Mouse (Mus musculus): ENCODE measurements around the gene Farp1. TPM values are rescaled to one million over a fixed set of nuclear protein-coding genes. Genes with fewer than 3 reads are reported as not detected.
A peak's percentile ranks its signal among the peaks of the same experiment; 100 is the strongest.

Farp1 gene
- polyA plus RNA-seq, 1 experiment from 2014 or later = 35.6 TPM

GRCm38 (mm10) chr14:121093860-121094259, 58.9 kb downstream of the Farp1 start:
- 92% methylated on average over 6 of the region's 6 CpGs for WGBS

DNA sequence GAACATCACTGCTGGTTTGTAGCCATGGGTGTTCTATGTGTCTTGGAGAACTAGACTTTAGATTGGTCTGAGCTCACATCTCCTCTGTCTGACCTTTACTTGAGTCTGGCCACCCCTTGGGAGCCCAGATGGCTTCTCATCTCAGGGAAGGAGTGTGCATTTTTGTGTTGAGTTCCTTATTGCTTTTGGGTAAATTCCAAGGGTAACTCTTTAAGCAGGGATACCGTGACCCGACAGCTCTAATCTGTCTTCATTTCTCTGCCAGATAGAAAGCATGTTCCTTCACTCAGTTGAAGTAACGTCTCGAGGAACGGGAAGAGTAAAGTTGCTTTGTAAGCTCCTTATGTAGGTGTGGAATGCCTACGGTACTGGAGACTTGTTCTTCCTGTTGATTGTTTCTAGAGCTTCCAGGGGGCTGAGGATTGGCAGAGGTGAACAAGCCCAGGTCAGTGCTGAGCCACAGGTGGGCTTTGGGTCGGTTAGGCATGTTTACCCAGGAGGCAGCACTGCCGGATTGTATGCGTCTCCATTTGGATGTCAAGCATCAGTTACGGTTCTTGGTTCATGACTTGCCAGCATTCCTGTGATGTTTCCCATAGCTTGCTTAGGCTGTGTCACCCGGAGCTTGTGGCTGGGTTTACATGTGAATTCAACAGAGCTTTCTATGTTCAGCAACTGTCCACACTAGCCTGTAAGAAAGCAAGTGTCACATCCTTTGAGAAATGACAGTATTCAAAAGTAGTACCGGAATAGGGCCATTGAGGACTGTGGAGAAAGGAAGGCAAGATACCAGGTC, 62.8 kb downstream of the Farp1 start:
- ATAC-seq (replicated peaks) = no peak
- no peak overlapping the region for H3K4me3 ChIP-seq
- no peaks in the 10 kb centered on the region for H3K9me3 ChIP-seq
- H3K27ac ChIP-seq (replicated peaks) = no peak overlapping the region
- WGBS = 86% methylated on average over 12 of the region's 12 CpGs
- 0 out of 2 replicates have a peak, but pooled peaks cover 7% of the 10 kb centered on the region for H3K36me3 ChIP-seq
- no peak overlapping the region for H3K9ac ChIP-seq (replicated peaks)
- no peak overlapping the region for H3K4me2 ChIP-seq (replicated peaks)
- H3K27me3 ChIP-seq = no peaks in the 10 kb centered on the region
- peaks cover 4% of the 10 kb centered on the region; the same call in 1 of the 2 replicates for H3K4me1 ChIP-seq

More at GRCm38 (mm10) chr14:121093860-121094259, 58.9 kb downstream of the Farp1 start:
- H3K27me3 ChIP-seq = no peaks in the 10 kb centered on the region
- H3K36me3 ChIP-seq = peaks cover 5% of the 10 kb centered on the region; the same call in 1 of the 2 replicates
- no peaks in the 10 kb centered on the region for H3K4me1 ChIP-seq
- ATAC-seq (replicated peaks) = no peak
- no peak overlapping the region for H3K4me2 ChIP-seq (replicated peaks)
- H3K9me3 ChIP-seq = no peaks in the 10 kb centered on the region
- no peak overlapping the region for H3K9ac ChIP-seq (replicated peaks)
- H3K27ac ChIP-seq (replicated peaks) = no peak overlapping the region
- no peak overlapping the region for H3K4me3 ChIP-seq

DNA sequence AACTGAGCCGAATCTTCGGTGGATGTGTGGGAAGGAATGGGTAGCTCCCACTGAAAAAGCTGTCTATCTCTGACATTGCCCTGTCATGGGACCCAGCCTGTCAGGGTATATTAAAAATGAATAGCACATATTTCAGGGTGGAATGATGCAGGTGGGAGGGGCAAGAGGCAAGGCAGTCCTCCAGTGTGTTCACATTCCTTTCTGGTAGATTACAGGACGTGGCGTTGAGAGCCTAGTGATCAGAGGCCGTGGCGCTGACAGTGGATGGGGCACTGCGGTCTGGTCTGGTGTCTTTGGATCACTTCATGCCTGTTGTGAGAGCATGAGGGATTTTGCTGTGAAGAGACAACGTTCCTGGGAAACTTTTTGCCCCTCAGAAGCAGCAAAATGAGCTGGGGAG, 64.1 kb downstream of the Farp1 start:
- 0 out of 2 replicates have a peak, but pooled peaks cover 8% of the 10 kb centered on the region for H3K36me3 ChIP-seq
- no peaks in the 10 kb centered on the region for H3K9me3 ChIP-seq
- no peak for ATAC-seq (replicated peaks)
- no peak overlapping the region for H3K4me3 ChIP-seq
- no peaks in the 10 kb centered on the region for H3K27me3 ChIP-seq
- H3K27ac ChIP-seq (replicated peaks) = no peak overlapping the region
- WGBS = 92% methylated on average over 8 of the region's 8 CpGs
- H3K4me1 ChIP-seq = peaks cover 8% of the 10 kb centered on the region; the same call in 1 of the 2 replicates
- no peak overlapping the region for H3K9ac ChIP-seq (replicated peaks)
- no peak overlapping the region for H3K4me2 ChIP-seq (replicated peaks)

DNA sequence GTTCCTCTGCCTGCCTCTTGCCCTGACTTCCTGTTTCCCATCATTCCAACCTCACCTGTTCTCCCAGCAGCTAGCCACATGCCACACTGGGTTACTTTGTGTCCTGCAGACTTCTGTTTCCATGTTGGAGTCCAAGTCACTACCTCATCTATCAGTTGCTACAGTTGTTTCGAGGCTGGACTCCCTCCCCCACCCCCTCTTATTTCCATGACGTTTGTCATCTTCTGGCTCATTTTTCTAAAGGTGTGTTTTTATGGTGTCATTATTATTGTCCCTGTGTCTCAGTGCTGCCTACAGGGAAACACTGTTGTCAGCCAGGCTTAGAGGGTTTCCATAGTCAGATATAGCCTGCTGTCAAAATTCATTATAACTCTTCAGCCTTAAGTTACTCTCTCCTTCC, 64.9 kb downstream of the Farp1 start:
- no peak overlapping the region for H3K4me2 ChIP-seq (replicated peaks)
- 0 out of 2 replicates have a peak, but pooled peaks cover 8% of the 10 kb centered on the region for H3K36me3 ChIP-seq
- no peak overlapping the region for H3K9ac ChIP-seq (replicated peaks)
- H3K4me1 ChIP-seq = peaks cover 9% of the 10 kb centered on the region; the same call in 1 of the 2 replicates
- H3K9me3 ChIP-seq = no peaks in the 10 kb centered on the region
- no peak overlapping the region for H3K27ac ChIP-seq (replicated peaks)
- H3K4me3 ChIP-seq = no peak overlapping the region
- ATAC-seq (replicated peaks) = no peak
- WGBS = 84% methylated on average over 2 of the region's 2 CpGs
- H3K27me3 ChIP-seq = no peaks in the 10 kb centered on the region

DNA sequence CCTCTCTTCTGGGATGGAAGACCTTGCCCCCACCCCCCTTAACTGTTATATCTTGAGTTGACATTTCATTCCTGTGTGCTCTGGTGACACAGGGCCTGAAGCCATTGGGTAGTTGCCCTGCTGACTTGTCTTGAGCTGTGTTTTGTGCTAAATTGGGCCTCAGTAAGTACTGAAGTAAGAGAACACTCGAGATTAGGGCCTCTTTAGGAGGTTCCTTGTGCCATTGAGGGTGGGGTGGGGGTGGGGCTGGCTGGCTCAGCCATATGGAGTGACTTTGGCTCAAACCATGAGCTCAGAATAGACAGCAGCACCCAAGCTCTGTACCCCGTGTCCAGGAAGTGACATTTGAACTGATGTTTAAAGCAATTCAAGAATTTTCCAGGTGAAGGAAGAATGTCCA, 65.8 kb downstream of the Farp1 start:
- no peak overlapping the region for H3K27ac ChIP-seq (replicated peaks)
- H3K36me3 ChIP-seq = 0 out of 2 replicates have a peak, but pooled peaks cover 8% of the 10 kb centered on the region
- no peaks in the 10 kb centered on the region for H3K9me3 ChIP-seq
- peaks cover 11% of the 10 kb centered on the region; the same call in 1 of the 2 replicates for H3K4me1 ChIP-seq
- no peak overlapping the region for H3K9ac ChIP-seq (replicated peaks)
- 56% methylated on average over 2 of the region's 2 CpGs for WGBS
- H3K27me3 ChIP-seq = no peaks in the 10 kb centered on the region
- ATAC-seq (replicated peaks) = no peak
- no peak overlapping the region for H3K4me2 ChIP-seq (replicated peaks)
- no peak overlapping the region for H3K4me3 ChIP-seq

DNA sequence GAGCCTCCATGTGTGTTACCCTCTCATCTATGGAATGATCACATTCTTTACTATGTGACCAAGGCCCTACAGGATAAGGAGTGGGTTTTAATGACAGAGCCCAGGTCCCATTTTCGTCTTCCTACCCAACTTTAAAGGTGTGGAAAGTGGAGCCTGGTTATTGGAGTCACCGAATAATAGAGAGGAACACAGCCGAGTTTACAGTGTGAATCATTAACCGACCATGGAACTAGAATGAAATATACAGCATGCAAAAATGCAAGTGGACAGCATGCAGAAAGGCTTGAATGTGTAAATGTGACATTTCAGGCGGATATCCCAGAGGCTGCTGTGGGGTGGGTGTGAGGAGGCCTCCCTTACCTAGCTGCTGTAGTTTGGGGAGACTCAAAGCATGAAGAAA, 66.5 kb downstream of the Farp1 start:
- H3K4me1 ChIP-seq = peaks cover 11% of the 10 kb centered on the region; the same call in 1 of the 2 replicates
- ATAC-seq (replicated peaks) = no peak
- no peak overlapping the region for H3K27ac ChIP-seq (replicated peaks)
- H3K9ac ChIP-seq (replicated peaks) = no peak overlapping the region
- no peak overlapping the region for H3K4me3 ChIP-seq
- H3K4me2 ChIP-seq (replicated peaks) = no peak overlapping the region
- H3K27me3 ChIP-seq = no peaks in the 10 kb centered on the region
- H3K9me3 ChIP-seq = no peaks in the 10 kb centered on the region
- 0 out of 2 replicates have a peak, but pooled peaks cover 8% of the 10 kb centered on the region for H3K36me3 ChIP-seq
- 91% methylated on average over 5 of the region's 5 CpGs for WGBS

DNA sequence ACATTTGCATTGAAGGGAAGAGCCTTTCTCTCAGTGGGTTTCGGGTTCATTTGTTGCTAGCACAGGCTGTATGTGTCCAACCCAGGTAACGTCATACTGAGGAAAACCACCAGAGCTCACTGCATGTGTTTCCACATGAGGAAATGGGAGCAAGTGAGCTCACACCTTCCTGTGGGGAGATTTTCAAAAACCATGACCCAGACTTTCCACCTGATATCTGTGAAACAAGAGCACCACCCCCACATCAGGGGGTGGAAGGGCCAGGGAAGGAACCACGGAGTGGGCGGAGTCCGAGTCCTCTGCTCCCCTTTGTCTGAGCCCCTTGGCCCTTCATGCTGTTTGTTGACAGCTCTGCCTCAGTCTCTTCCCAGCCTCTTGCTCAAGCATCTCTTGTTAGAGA, 67.6 kb downstream of the Farp1 start:
- no peak overlapping the region for H3K4me2 ChIP-seq (replicated peaks)
- H3K4me3 ChIP-seq = no peak overlapping the region
- H3K27me3 ChIP-seq = no peaks in the 10 kb centered on the region
- WGBS = 82% methylated on average over 5 of the region's 5 CpGs
- H3K4me1 ChIP-seq = peaks cover 11% of the 10 kb centered on the region; the same call in 1 of the 2 replicates
- H3K36me3 ChIP-seq = 0 out of 2 replicates have a peak, but pooled peaks cover 8% of the 10 kb centered on the region
- H3K9ac ChIP-seq (replicated peaks) = no peak overlapping the region
- no peak overlapping the region for H3K27ac ChIP-seq (replicated peaks)
- no peaks in the 10 kb centered on the region for H3K9me3 ChIP-seq
- ATAC-seq (replicated peaks) = no peak

GRCm38 (mm10) chr14:121103459-121103858, 68.5 kb downstream of the Farp1 start:
- ATAC-seq (replicated peaks) = peak; percentile 28

DNA sequence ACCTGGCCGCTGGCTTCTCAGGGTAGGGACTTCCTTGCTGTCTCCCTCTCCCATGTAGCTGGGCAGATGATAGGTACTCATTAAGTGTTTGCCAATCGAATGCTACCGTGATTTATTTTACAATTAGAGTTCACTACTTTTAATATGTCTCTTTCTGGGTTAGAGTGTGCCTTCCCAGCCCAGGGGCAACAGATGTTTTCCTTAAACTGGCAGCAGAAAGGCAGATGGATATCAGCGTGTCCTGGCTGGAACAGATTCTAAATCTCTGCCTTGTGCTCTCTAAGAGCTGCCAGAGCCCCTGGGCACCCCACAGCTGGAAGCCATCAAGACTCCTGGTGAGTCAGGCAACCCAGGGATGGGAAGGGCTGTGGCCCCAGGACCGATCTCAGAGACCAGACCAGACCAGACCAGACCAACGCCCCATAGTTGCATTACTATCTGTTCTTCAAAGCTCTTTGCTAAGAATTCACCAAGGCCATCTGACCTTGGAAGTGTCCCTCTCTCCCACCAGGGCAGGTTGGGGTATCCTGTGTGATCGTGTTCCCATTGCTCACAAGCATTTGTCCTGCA, 69.8 kb downstream of the Farp1 start:
- no peaks in the 10 kb centered on the region for H3K27me3 ChIP-seq
- no peak overlapping the region for H3K27ac ChIP-seq (replicated peaks)
- H3K4me1 ChIP-seq = peaks cover 21% of the 10 kb centered on the region
- H3K4me2 ChIP-seq (replicated peaks) = no peak overlapping the region
- ATAC-seq (replicated peaks) = no peak
- H3K9ac ChIP-seq (replicated peaks) = no peak overlapping the region
- H3K36me3 ChIP-seq = 0 out of 2 replicates have a peak, but pooled peaks cover 8% of the 10 kb centered on the region
- 82% methylated on average over 7 of the region's 7 CpGs for WGBS
- H3K4me3 ChIP-seq = no peak overlapping the region
- no peaks in the 10 kb centered on the region for H3K9me3 ChIP-seq

More at GRCm38 (mm10) chr14:121103459-121103858, 68.5 kb downstream of the Farp1 start:
- no peak overlapping the region for H3K4me3 ChIP-seq
- 51% methylated on average over 9 of the region's 9 CpGs for WGBS
- no peaks in the 10 kb centered on the region for H3K9me3 ChIP-seq
- H3K36me3 ChIP-seq = 0 out of 2 replicates have a peak, but pooled peaks cover 8% of the 10 kb centered on the region
- H3K9ac ChIP-seq (replicated peaks) = no peak overlapping the region
- H3K27ac ChIP-seq (replicated peaks) = peak overlapping the region; percentile 6; the same call in 1 of the 2 replicates
- H3K27me3 ChIP-seq = no peaks in the 10 kb centered on the region
- H3K4me1 ChIP-seq = peaks cover 14% of the 10 kb centered on the region; the same call in 1 of the 2 replicates
- H3K4me2 ChIP-seq (replicated peaks) = no peak overlapping the region

GRCm38 (mm10) chr14:121106906-121107305, 71.9 kb downstream of the Farp1 start:
- H3K4me3 ChIP-seq = no peak overlapping the region
- H3K9me3 ChIP-seq = no peaks in the 10 kb centered on the region
- H3K9ac ChIP-seq (replicated peaks) = no peak overlapping the region
- H3K4me1 ChIP-seq = peaks cover 18% of the 10 kb centered on the region
- no peak overlapping the region for H3K27ac ChIP-seq (replicated peaks)
- H3K4me2 ChIP-seq (replicated peaks) = no peak overlapping the region
- ATAC-seq (replicated peaks) = no peak
- H3K27me3 ChIP-seq = no peaks in the 10 kb centered on the region
- 60% methylated on average over 4 of the region's 4 CpGs for WGBS
- 0 out of 2 replicates have a peak, but pooled peaks cover 7% of the 10 kb centered on the region for H3K36me3 ChIP-seq

DNA sequence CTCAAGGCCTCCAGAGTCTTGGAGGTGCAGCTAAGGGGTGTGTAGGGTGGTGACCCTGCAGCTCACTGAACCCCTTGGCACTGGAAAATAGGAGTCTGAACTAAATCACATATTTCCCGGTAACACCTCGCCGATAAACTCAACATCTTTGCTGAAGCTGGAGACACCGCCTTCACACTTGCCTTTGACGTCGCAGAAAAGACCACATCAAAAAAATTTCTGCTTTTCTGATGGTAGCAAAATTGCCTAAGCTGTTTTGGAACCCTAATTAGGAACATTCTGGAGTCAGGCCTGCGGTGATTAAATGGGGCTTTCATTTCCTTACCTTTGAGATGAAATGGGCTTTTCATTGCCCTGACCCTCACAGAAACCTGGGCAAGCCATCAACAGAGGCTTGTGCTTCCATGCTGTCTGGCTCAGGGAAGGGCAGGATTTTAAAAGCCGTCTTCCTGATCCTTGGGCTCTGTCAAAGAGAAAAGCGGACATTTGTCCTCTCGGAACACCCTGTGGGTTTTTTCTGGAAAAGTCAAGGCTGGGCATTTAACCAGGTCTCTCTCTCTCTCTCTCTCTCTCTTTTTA, 72.8 kb downstream of the Farp1 start:
- Histone ChIP-seq H3K9me3 (no peaks in the 10 kb centered on the region), H3K4me1 (peaks cover 18% of the 10 kb centered on the region), H3K27me3 (no peaks in the 10 kb centered on the region), H3K9ac (replicated peaks) (no peak overlapping the region), H3K27ac (replicated peaks) (no peak overlapping the region), H3K4me2 (replicated peaks) (no peak overlapping the region), H3K36me3 (0 out of 2 replicates have a peak, but pooled peaks cover 1% of the 10 kb centered on the region), H3K4me3 (no peak overlapping the region)
- WGBS = 47% methylated on average over 10 of the region's 10 CpGs
- ATAC-seq (replicated peaks) = no peak

Measured in forebrain, embryonic 15.5 days (tissue).